Mouse (Mus musculus): ENCODE measurements around the gene Hbs1l.

DNA sequence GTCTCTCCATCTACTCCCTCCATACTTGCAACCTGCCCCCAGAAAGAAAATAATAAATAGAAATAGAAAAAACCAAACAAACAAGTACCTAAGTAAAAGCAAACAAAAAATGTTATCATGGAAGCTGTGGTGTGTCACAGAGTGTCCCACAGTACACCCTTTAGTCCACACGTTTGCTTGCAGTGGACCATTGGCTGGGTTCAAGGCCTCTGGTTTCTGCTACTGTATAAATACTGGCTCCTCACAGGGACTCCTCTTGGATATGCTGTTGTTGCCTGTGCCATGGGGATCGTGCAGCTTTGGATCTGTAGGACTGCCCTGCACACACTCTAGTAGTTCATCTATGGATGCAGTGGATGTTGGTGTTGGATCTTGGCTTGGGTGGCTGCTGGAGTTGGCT, 54.2 kb downstream of the Hbs1l start:
- TF ChIP-seq CTCF (IDR thresholded peaks at IDR 0.05; ENCODE audit: low read depth, low read length) = no peak
- no peak for TF ChIP-seq POLR2A (IDR thresholded peaks at IDR 0.05; ENCODE audit: extremely low read depth, insufficient read depth, low read length)

Data from liver, adult 2 months (tissue).